Mouse (Mus musculus): Measurements from ENCODE around the gene Utp15.

- no peak for TF ChIP-seq CTCF (IDR thresholded peaks at IDR 0.05; ENCODE audit: low read depth)
- no peak for TF ChIP-seq EP300 (optimal IDR thresholded peaks at IDR 0.05)
Observed at GRCm38 (mm10) chr13:98204371-98204770, 58.5 kb downstream of the Utp15 start.
